Mouse (Mus musculus) adrenal gland, postnatal 36 days (tissue): ENCODE data around the gene Adamtsl2. TPM values are rescaled to one million over a fixed set of nuclear protein-coding genes. Genes with fewer than 3 reads are reported as not detected.
A peak's percentile ranks its signal among the peaks of the same experiment; 100 is the strongest.

Experiments used
- DNase-seq, 2 experiments: peaks; one replicate each; pipeline ENCODE4 v3.0.0; 2021; ENCODE audit warnings: mixed read lengths in 1 of 2
- long read RNA-seq, 2 experiments: library from polyadenylated mRNA; stranded (forward); transcript quantifications; one replicate each; pipeline ENCODE4 v2.0.0; 2021; ENCODE audit warnings: borderline sequencing depth in 2 of 2
- total RNA-seq, 2 experiments: library from RNA; stranded (reverse); gene quantifications; 2 replicates each; pipeline ENCODE4 v1.2.3; 2021

Adamtsl2 gene
- 10 to 100 TPM; 15.7 to 31.7 TPM for total RNA-seq
- long read RNA-seq, experiment 1, transcript Adamtsl2-201 (19 exons, 3,612 nt): major isoform, 6 of 16 reads
- long read RNA-seq, experiment 1, partial matches to known transcripts: 8 of 16 reads
- long read RNA-seq, experiment 1, other reads (novel, unspliced or antisense): 2 of 16 reads
- long read RNA-seq, experiment 2, partial matches to known transcripts: 1 of 2 reads
- long read RNA-seq, experiment 2, other reads (novel, unspliced or antisense): 0 of 2 reads

- peak; percentile 69 to 83 for DNase-seq
Measured at GRCm38 (mm10) chr2:27079152-27079584, at the start of gene Adamtsl2. Gene Adamtsl2 (plus strand): TSS chr2:27079379.

GRCm38 (mm10) chr2:27032361-27032760 lies 46.8 kb upstream of the Adamtsl2 start:
- DNase-seq: no peak

- no peak for DNase-seq
Measured at GRCm38 (mm10) chr2:27036003-27036402, 43.2 kb upstream of the Adamtsl2 start.

GRCm38 (mm10) chr2:27037008-27037407 lies 42.2 kb upstream of the Adamtsl2 start:
- no peak for DNase-seq

GRCm38 (mm10) chr2:27038596-27038995 lies 40.6 kb upstream of the Adamtsl2 start:
- DNase-seq: peak; percentile 54 to 75

GRCm38 (mm10) chr2:27039286-27039685 lies 39.9 kb upstream of the Adamtsl2 start:
- no peak for DNase-seq

GRCm38 (mm10) chr2:27042131-27042844 lies 36.9 kb upstream of the Adamtsl2 start:
- peak; percentile 20 to 54 for DNase-seq

- peak; percentile 84 to 90 for DNase-seq
Measured at GRCm38 (mm10) chr2:27043461-27043860, 35.7 kb upstream of the Adamtsl2 start.

- DNase-seq: no peak
Measured at GRCm38 (mm10) chr2:27044166-27044565, 35.0 kb upstream of the Adamtsl2 start.

GRCm38 (mm10) chr2:27044641-27045040 lies 34.5 kb upstream of the Adamtsl2 start:
- peak in 1 of 2 experiments; percentile 10 for DNase-seq

- peak; percentile 15 to 42 for DNase-seq
Measured at GRCm38 (mm10) chr2:27045979-27046770, 33.0 kb upstream of the Adamtsl2 start.

GRCm38 (mm10) chr2:27049408-27049807 lies 29.8 kb upstream of the Adamtsl2 start:
- DNase-seq: no peak

- DNase-seq: no peak
Measured at GRCm38 (mm10) chr2:27058251-27058650, 20.9 kb upstream of the Adamtsl2 start.

GRCm38 (mm10) chr2:27058751-27059150 lies 20.4 kb upstream of the Adamtsl2 start:
- DNase-seq: no peak

GRCm38 (mm10) chr2:27059187-27059586 lies 20.0 kb upstream of the Adamtsl2 start:
- DNase-seq: no peak

- DNase-seq: no peak
Measured at GRCm38 (mm10) chr2:27067124-27067523, 12.1 kb upstream of the Adamtsl2 start.

- no peak for DNase-seq
Measured at GRCm38 (mm10) chr2:27067996-27068395, 11.2 kb upstream of the Adamtsl2 start.

GRCm38 (mm10) chr2:27069646-27070045 lies 9.5 kb upstream of the Adamtsl2 start:
- no peak for DNase-seq

GRCm38 (mm10) chr2:27070247-27070813 lies 8.8 kb upstream of the Adamtsl2 start:
- DNase-seq: no peak

GRCm38 (mm10) chr2:27071137-27071536 lies 8.0 kb upstream of the Adamtsl2 start:
- peak; percentile 82 to 87 for DNase-seq

GRCm38 (mm10) chr2:27071978-27072377 lies 7.2 kb upstream of the Adamtsl2 start, which contains the start of gene Mymk:
Gene Mymk (minus strand): TSS chr2:27072179.
- no peak for DNase-seq

- no peak for DNase-seq
Measured at GRCm38 (mm10) chr2:27073407-27073806, 5.8 kb upstream of the Adamtsl2 start.
